Mouse (Mus musculus) thymus, adult 2 months (tissue): ENCODE measurements at regions not wholly inside any gene's neighbourhood (a gene's known extent, or its start where the extent isn't known, plus 50 kb on each side); places are given as distances from the start of the nearest gene placed in this dataset.

ENCODE experiments used
- CTCF ChIP-seq: fragments of 200-500 bp; IDR thresholded peaks from 2 replicates; pipeline ENCODE4 v1.5.1; 2012; ENCODE audit warnings: mild to moderate bottlenecking, control low read depth, low read length, moderate library complexity, borderline replicate concordance; ENCODE audit not compliant: control insufficient read depth, poor library complexity, insufficient read depth; ENCODE audit errors: extremely low read depth
- POLR2A ChIP-seq: fragments of 200-500 bp; IDR thresholded peaks from 2 replicates; pipeline ENCODE4 v1.6.1; 2012; ENCODE audit warnings: mild to moderate bottlenecking, low read length, control low read depth, moderate library complexity; ENCODE audit not compliant: control insufficient read depth, poor library complexity, insufficient read depth; ENCODE audit errors: extremely low read depth

DNA sequence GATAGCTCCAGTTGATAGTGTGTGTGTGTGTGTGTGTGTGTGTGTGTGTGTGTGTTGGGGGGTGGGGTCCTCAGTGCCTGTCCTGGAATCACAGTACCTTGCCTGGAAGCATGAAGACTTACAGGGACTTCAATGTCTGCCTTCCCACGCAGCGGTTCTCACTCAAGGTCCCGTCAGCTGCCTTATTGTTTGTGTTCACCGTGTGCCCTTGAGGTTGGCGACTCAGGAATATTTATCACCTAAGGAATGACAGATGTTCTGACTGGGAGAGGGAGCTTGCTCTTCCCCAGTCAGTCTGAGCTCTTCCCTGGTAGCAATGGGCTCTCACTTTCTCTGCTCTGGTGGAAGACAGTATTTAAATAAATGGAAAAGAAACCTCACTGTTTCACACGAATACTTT lies 309.8 kb upstream of the 3110018I06Rik start:
- no peak for TF ChIP-seq POLR2A
- TF ChIP-seq CTCF = no peak
